Comparison of ENCODE assay signal across 12 mouse cellular contexts in genomic region chr11:100411736-100412135, GRCm38 (mm10). TPM values are rescaled to one million over a fixed set of nuclear protein-coding genes. Genes with fewer than 3 reads are reported as not detected.
A peak's percentile ranks its signal among the peaks of the same experiment; 100 is the strongest.
DNase-seq lines count a peak whose midpoint lies in the region; ATAC-seq and TF ChIP-seq lines count a peak whose summit lies in the region.
"Had no signal": no experiment of that assay in that cellular context is flagged by ENCODE, and none has a peak within 500 bp of the region (broad histone marks: within the 10 kb centered on the region; RNA-seq: fewer than 3 reads in every experiment).

No protein-coding gene starts in this region.

- H3K36me3 ChIP-seq in limb, embryonic 14.5 days (ENCODE audit: control insufficient read depth, insufficient read depth, low read length), result peaks cover 52% of the 10 kb centered on the region
- H3K36me3 ChIP-seq: liver, embryonic 15.5 days had no signal

- intact Hi-C loops in gastrocnemius, adult 2 months (cut with DNase I), result no loop called here

- H3K4me2 ChIP-seq in limb, embryonic 14.5 days (replicated peaks; ENCODE audit: low read depth, low read length, severe bottlenecking), result peak overlapping the region; percentile 81; the same call in 1 of the 2 replicates
- H3K4me2 ChIP-seq: liver, embryonic 15.5 days had no signal

- WGBS in limb, embryonic 14.5 days, result 80% methylated on average over 11 of the region's 11 CpGs

- H3K4me1 ChIP-seq in limb, embryonic 14.5 days (ENCODE audit: control insufficient read depth, insufficient read depth, low read length), result peaks cover 24% of the 10 kb centered on the region

- TF ChIP-seq CTCF in layer of hippocampus, adult 2 months (conservative IDR thresholded peaks at IDR 0.05), result no peak
- no peak for TF ChIP-seq CTCF in gastrocnemius, adult 2 months (IDR thresholded peaks at IDR 0.05)

- peak; percentile 45 to 68 for DNase-seq in adrenal gland, adult (ENCODE audit: inconsistent age in 2 of 2, low spot score in 1 of 2)
- DNase-seq in adrenal gland, postnatal 25 days, result no peak
- DNase-seq in layer of hippocampus, adult 2 months (ENCODE audit: low spot score in 2 of 2), result no peak
- no peak for DNase-seq in layer of hippocampus, postnatal 14 days (ENCODE audit: low spot score in 2 of 2)
- DNase-seq in ES-CJ7 (ENCODE audit: low read depth, low spot score), result peak; percentile 68
- no peak for DNase-seq in limb, embryonic 14.5 days (ENCODE audit: low spot score)
- DNase-seq in gastrocnemius, adult 2 months, result no peak
- no peak for DNase-seq in testis, postnatal 14 days (ENCODE audit: low spot score)
- DNase-seq: heart, adult 2 months; retina, postnatal 1 day had no signal

- ATAC-seq in limb, embryonic 14.5 days (ENCODE audit: low FRiP score, low read depth), result no peak
- ATAC-seq: midbrain, embryonic 16.5 days had no signal

- no peak overlapping the region for H3K4me3 ChIP-seq in layer of hippocampus, adult 2 months
- peak overlapping the region; percentile 77; the same call in 1 of the 2 replicates for H3K4me3 ChIP-seq in limb, embryonic 14.5 days (replicated peaks; ENCODE audit: low read length)
- H3K4me3 ChIP-seq in gastrocnemius, adult 2 months, result no peak overlapping the region
- H3K4me3 ChIP-seq: heart, adult 2 months; liver, embryonic 15.5 days had no signal

- peak overlapping the region; percentile 74 for H3K27ac ChIP-seq in layer of hippocampus, adult 2 months
- H3K27ac ChIP-seq in limb, embryonic 14.5 days (replicated peaks; ENCODE audit: low read depth, low read length), result no peak overlapping the region
- H3K27ac ChIP-seq in gastrocnemius, adult 2 months, result no peak overlapping the region
- H3K27ac ChIP-seq: heart, adult 2 months; liver, embryonic 15.5 days had no signal

- no peaks in the 10 kb centered on the region for H3K9me3 ChIP-seq in limb, embryonic 14.5 days (ENCODE audit: control insufficient read depth, low read length)
- H3K9me3 ChIP-seq: liver, embryonic 15.5 days had no signal

- H3K9ac ChIP-seq in limb, embryonic 14.5 days (ENCODE audit: low read depth, low read length, severe bottlenecking), result peak overlapping the region; percentile 85
- H3K9ac ChIP-seq: liver, embryonic 15.5 days had no signal

- no peaks in the 10 kb centered on the region for H3K27me3 ChIP-seq in limb, embryonic 14.5 days (ENCODE audit: control insufficient read depth, insufficient read depth, low read length)

- TF ChIP-seq POLR2A in limb, embryonic 14.5 days (IDR thresholded peaks at IDR 0.05; ENCODE audit: borderline replicate concordance, extremely low read depth, insufficient read depth, insufficient read length), result no peak

RNA-seq across cellular contexts. Expression of gene P3h4, which starts 2.9 kb away (rescaled TPM):
- 25.7 and 29.4 TPM in 2 replicates for total RNA-seq in adrenal gland, postnatal 25 days (2021)
- 1 to 10 TPM; 9.4 to 9.5 TPM for total RNA-seq in layer of hippocampus, adult 2 months (2021)
- total RNA-seq in layer of hippocampus, postnatal 14 days (2021), result 1 to 10 TPM; 7.5 to 8.1 TPM
- polyA plus RNA-seq in limb, embryonic 14.5 days (2012; rRNA removed), result 120 and 160 TPM in 2 replicates
- 92.1 and 95.2 TPM in 2 replicates for polyA plus RNA-seq in limb, embryonic 14.5 days (2014; fragmentation: Nextera tagmentation; extraction: Ambion mirVana)
- 1 to 10 TPM; 2.0 to 4.6 TPM for total RNA-seq in gastrocnemius, adult 2 months (2021)

RNA-seq across cellular contexts. Expression of gene Fkbp10, which starts 3.8 kb away (rescaled TPM):
- total RNA-seq in adrenal gland, postnatal 25 days (2021), result 23.8 and 24.7 TPM in 2 replicates
- total RNA-seq in layer of hippocampus, adult 2 months (2021), result 1 to 10 TPM; 4.4 to 5.8 TPM
- total RNA-seq in layer of hippocampus, postnatal 14 days (2021), result 10 to 100 TPM; 11.9 TPM
- 251 and 316 TPM in 2 replicates for polyA plus RNA-seq in limb, embryonic 14.5 days (2012; rRNA removed)
- polyA plus RNA-seq in limb, embryonic 14.5 days (2014; fragmentation: Nextera tagmentation; extraction: Ambion mirVana), result 179 and 187 TPM in 2 replicates
- total RNA-seq in gastrocnemius, adult 2 months (2021), result 1 to 10 TPM; 1.9 to 4.5 TPM

RNA-seq across cellular contexts. Expression of gene Jup, which starts 14.2 kb away (rescaled TPM):
- 59.5 and 81.5 TPM in 2 replicates for total RNA-seq in adrenal gland, postnatal 25 days (2021)
- 10 to 100 TPM; 34.1 to 35.6 TPM for total RNA-seq in layer of hippocampus, adult 2 months (2021)
- total RNA-seq in layer of hippocampus, postnatal 14 days (2021), result 10 to 100 TPM; 40.8 to 43.0 TPM
- polyA plus RNA-seq in limb, embryonic 14.5 days (2012; rRNA removed), result 111 and 123 TPM in 2 replicates
- 145 and 159 TPM in 2 replicates for polyA plus RNA-seq in limb, embryonic 14.5 days (2014; fragmentation: Nextera tagmentation; extraction: Ambion mirVana)
- 100 to 1,000 TPM in 1 of 2 experiments, 10 to 100 TPM in 1; 68.6 to 104 TPM for total RNA-seq in gastrocnemius, adult 2 months (2021)

RNA-seq across cellular contexts. Expression of gene Nt5c3b, which starts 29.9 kb away (rescaled TPM):
- 60.3 and 63.2 TPM in 2 replicates for total RNA-seq in adrenal gland, postnatal 25 days (2021)
- total RNA-seq in layer of hippocampus, adult 2 months (2021), result 10 to 100 TPM; 58.4 to 58.7 TPM
- total RNA-seq in layer of hippocampus, postnatal 14 days (2021), result 10 to 100 TPM; 50.4 to 58.2 TPM
- 131 and 140 TPM in 2 replicates for polyA plus RNA-seq in limb, embryonic 14.5 days (2012; rRNA removed)
- 138 and 147 TPM in 2 replicates for polyA plus RNA-seq in limb, embryonic 14.5 days (2014; fragmentation: Nextera tagmentation; extraction: Ambion mirVana)
- total RNA-seq in gastrocnemius, adult 2 months (2021), result 1 to 10 TPM; 6.6 to 8.8 TPM

RNA-seq across cellular contexts. Expression of gene Klhl10, which starts 30.0 kb away (rescaled TPM):
- 1.2 and 1.3 TPM in 2 replicates for total RNA-seq in adrenal gland, postnatal 25 days (2021)
- 1 to 10 TPM in 1 of 2 experiments, under 1 TPM in 1; 0.64 to 1.4 TPM for total RNA-seq in layer of hippocampus, adult 2 months (2021)
- 1 to 10 TPM; 1.1 to 1.4 TPM for total RNA-seq in layer of hippocampus, postnatal 14 days (2021)
- 1.9 and 2.5 TPM in 2 replicates for polyA plus RNA-seq in limb, embryonic 14.5 days (2012; rRNA removed)
- polyA plus RNA-seq in limb, embryonic 14.5 days (2014; fragmentation: Nextera tagmentation; extraction: Ambion mirVana), result 0.74 and 1.0 TPM in 2 replicates
- total RNA-seq in gastrocnemius, adult 2 months (2021), result under 1 TPM; 0.23 to 0.39 TPM

Comparison
In these comparisons a context has a peak if more than half of its experiments do, and no peak if none do; other contexts are left out.
1. DNase-seq: peak in adrenal gland, adult (2 of 2) and ES-CJ7 (single experiment); none in adrenal gland, postnatal 25 days (single experiment), layer of hippocampus, adult 2 months (0 of 2), layer of hippocampus, postnatal 14 days (0 of 2), limb, embryonic 14.5 days (single experiment), gastrocnemius, adult 2 months (single experiment) and testis, postnatal 14 days (single experiment).